Mouse (Mus musculus): ENCODE data around the gene Ebf1. TPM values are rescaled to one million over a fixed set of nuclear protein-coding genes. Genes with fewer than 3 reads are reported as not detected.

Ebf1 gene
- total and polyA plus RNA-seq, 3 experiments: 0.04 TPM; not detected in 2

DNA sequence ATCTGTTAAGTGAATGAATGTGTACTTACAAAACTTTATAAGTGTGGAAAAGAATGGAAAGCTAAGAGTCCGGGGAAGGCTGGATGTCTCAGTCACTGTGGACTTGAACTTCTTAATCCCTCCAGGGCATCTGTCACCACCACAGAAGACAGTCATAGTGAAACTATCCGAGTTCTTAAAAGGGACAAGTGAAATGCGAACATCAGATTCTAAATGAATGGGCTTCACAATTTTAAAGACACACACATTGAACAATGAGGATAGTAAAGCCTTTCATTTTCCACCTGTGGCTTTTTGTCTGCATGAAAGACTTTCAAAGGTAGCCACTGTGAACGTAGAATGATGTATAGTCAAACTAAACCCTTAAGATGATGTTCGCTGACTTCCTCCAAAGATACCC lies 244.0 kb downstream of the Ebf1 start (continued):
- no peak for TF ChIP-seq USF2 (IDR thresholded peaks at IDR 0.05; ENCODE audit: borderline replicate concordance in 1 of 2, insufficient read depth in 1 of 2, low read depth in 1 of 2, low read length in 2 of 2)
- TF ChIP-seq SMC3 (IDR thresholded peaks at IDR 0.05; ENCODE audit: low read depth, low read length): no peak
- no peak for TF ChIP-seq ZKSCAN1 (IDR thresholded peaks at IDR 0.05; ENCODE audit: low read depth, low read length)

DNA sequence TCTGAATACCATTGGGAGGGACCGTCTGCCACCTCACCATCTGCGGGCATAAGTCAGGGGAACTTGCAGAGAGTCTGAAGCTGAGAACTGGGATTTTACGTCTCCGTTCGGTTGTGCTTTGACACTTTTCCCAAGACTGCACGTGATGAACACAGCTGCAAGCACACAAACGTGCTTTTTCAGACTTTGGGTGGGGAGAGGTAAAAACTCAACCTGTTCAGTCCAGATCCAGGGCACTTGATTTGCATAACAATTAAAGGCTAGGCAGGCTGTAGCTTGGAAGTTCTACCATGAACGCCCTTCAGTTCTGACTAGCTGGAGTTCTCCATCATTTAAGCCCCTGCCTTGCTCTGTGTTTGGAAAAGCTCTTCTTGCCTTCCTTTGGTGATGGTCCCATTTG lies 246.8 kb downstream of the Ebf1 start:
- Histone ChIP-seq H3K4me3 (ENCODE audit: control insufficient read depth in 1 of 2, insufficient read depth in 1 of 2, low read depth in 2 of 2, low read length in 2 of 2) (no peak overlapping the region), H3K4me1 (ENCODE audit: control insufficient read depth in 1 of 2, insufficient read depth in 2 of 2, low read length in 2 of 2) (no peaks in the 10 kb centered on the region), H3K9me3 (replicated peaks; ENCODE audit: insufficient read depth, low read length) (no peaks in the 10 kb centered on the region), H3K9ac (ENCODE audit: control insufficient read depth, low read depth, low read length, poor library complexity, severe bottlenecking) (no peak overlapping the region), H3K27ac (ENCODE audit: control insufficient read depth, low read depth, low read length) (no peak overlapping the region), H3K36me3 (ENCODE audit: control insufficient read depth in 1 of 2, insufficient read depth in 2 of 2, low read length in 2 of 2) (no peaks in the 10 kb centered on the region), H3K27me3 (ENCODE audit: control insufficient read depth in 1 of 2, insufficient read depth in 2 of 2, low read length in 2 of 2) (no peaks in the 10 kb centered on the region), H3K79me2 (ENCODE audit: control insufficient read depth, insufficient read depth, low read length, poor library complexity) (no peaks in the 10 kb centered on the region)
- TF ChIP-seq CTCF (IDR thresholded peaks at IDR 0.05 in 2 of 3, conservative IDR thresholded peaks at IDR 0.05 in 1 of 3; ENCODE audit: control insufficient read depth in 1 of 3, insufficient read depth in 1 of 3, low read depth in 2 of 3, low read length in 3 of 3, poor library complexity in 1 of 3, severe bottlenecking in 1 of 3) (no peak), POLR2AphosphoS2 (IDR thresholded peaks at IDR 0.05; ENCODE audit: low read length) (no peak), POLR2A (IDR thresholded peaks at IDR 0.05; ENCODE audit: control insufficient read depth in 1 of 2, insufficient read depth in 1 of 2, low read depth in 1 of 2, low read length in 2 of 2, poor library complexity in 1 of 2) (no peak)
- no peak for DNase-seq (ENCODE audit: low read depth, low spot score)

DNA sequence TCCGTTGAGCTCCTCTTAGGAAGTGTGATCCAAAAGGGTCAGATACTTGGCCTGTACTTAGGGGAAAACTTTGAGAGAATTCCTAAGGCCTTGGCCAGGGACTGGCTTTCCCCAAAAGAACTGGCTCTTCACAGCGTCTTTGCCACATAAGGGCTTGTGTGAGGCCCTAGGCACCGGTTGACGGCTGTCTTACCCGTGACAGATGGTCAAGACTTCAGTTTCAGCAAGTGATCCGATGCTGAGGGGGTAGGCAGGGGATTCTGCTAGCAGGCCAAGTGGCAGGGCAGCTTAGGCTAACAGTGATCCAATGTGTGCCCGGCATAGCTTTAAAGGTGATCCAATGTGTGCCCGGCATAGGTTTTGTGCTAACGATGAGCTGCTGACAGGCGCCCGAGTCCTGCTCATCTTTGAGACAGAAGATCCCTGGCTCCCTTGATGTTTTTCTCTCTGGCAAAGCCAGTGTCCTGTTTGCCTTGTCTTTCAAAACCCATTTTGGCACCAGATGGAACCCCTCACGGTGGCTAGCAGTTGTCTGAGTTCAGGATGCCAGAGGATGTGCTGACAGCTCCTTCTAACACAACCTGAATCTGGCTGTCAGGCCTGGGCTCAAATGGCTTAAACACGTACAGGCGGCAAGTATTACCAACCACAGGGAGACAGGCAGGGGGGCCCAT lies 249.5 kb downstream of the Ebf1 start:
- Histone ChIP-seq H3K36me3 (ENCODE audit: control insufficient read depth in 1 of 2, insufficient read depth in 2 of 2, low read length in 2 of 2) (no peaks in the 10 kb centered on the region), H3K4me1 (ENCODE audit: control insufficient read depth in 1 of 2, insufficient read depth in 2 of 2, low read length in 2 of 2) (no peaks in the 10 kb centered on the region), H3K9ac (ENCODE audit: control insufficient read depth, low read depth, low read length, poor library complexity, severe bottlenecking) (no peak overlapping the region), H3K9me3 (replicated peaks; ENCODE audit: insufficient read depth, low read length) (no peaks in the 10 kb centered on the region), H3K4me3 (ENCODE audit: control insufficient read depth in 1 of 2, insufficient read depth in 1 of 2, low read depth in 2 of 2, low read length in 2 of 2) (no peak overlapping the region), H3K27me3 (ENCODE audit: control insufficient read depth in 1 of 2, insufficient read depth in 2 of 2, low read length in 2 of 2) (no peaks in the 10 kb centered on the region), H3K27ac (ENCODE audit: control insufficient read depth, low read depth, low read length) (no peak overlapping the region), H3K79me2 (ENCODE audit: control insufficient read depth, insufficient read depth, low read length, poor library complexity) (no peaks in the 10 kb centered on the region)
- TF ChIP-seq CHD2 (IDR thresholded peaks at IDR 0.05; ENCODE audit: low read length): no peak
- TF ChIP-seq CHD1 (IDR thresholded peaks at IDR 0.05; ENCODE audit: low read depth, low read length): no peak
- TF ChIP-seq MXI1 (IDR thresholded peaks at IDR 0.05; ENCODE audit: low read depth, low read length): no peak
- TF ChIP-seq GABPA (IDR thresholded peaks at IDR 0.05; ENCODE audit: low read depth, low read length): no peak
- TF ChIP-seq BHLHE40 (IDR thresholded peaks at IDR 0.05; ENCODE audit: borderline replicate concordance, low read depth, low read length): no peak
- TF ChIP-seq SMC3 (IDR thresholded peaks at IDR 0.05; ENCODE audit: low read depth, low read length): no peak
- TF ChIP-seq USF2 (IDR thresholded peaks at IDR 0.05; ENCODE audit: borderline replicate concordance in 1 of 2, insufficient read depth in 1 of 2, low read depth in 1 of 2, low read length in 2 of 2): no peak
- TF ChIP-seq SIN3A (IDR thresholded peaks at IDR 0.05; ENCODE audit: low read length): no peak
- TF ChIP-seq E2F4 (IDR thresholded peaks at IDR 0.05; ENCODE audit: borderline replicate concordance, low read depth, low read length): no peak
- no peak for TF ChIP-seq TCF12 (IDR thresholded peaks at IDR 0.05; ENCODE audit: low read depth, low read length)
- TF ChIP-seq MAFK (IDR thresholded peaks at IDR 0.05; ENCODE audit: borderline replicate concordance, low read depth, low read length): no peak
- no peak for TF ChIP-seq UBTF (IDR thresholded peaks at IDR 0.05; ENCODE audit: borderline replicate concordance, insufficient read depth, low read depth, low read length)
- DNase-seq (ENCODE audit: low read depth, low spot score): no peak

All from MEL (cell line).